Mouse (Mus musculus): ENCODE measurements at regions not wholly inside any gene's neighbourhood (a gene's known extent, or its start where the extent isn't known, plus 50 kb on each side); places are given as distances from the start of the nearest gene placed in this dataset.

GRCm38 (mm10) chr6:127317309-127317708, 129.3 kb upstream of the Parp11 start:
- no peaks in the 10 kb centered on the region for H3K9me3 ChIP-seq (replicated peaks)
- H3K4me3 ChIP-seq (ENCODE audit: low read depth, low read length) = no peak overlapping the region
- ATAC-seq (ENCODE audit: extremely low read depth, insufficient number of reproducible peaks, low FRiP score, poor library complexity, severe bottlenecking) (no peak), DNase-seq (ENCODE audit: low spot score) (no peak)
- H3K4me1 ChIP-seq (ENCODE audit: insufficient read depth, low read depth, low read length) = peaks cover 32% of the 10 kb centered on the region
- H3K27me3 ChIP-seq (ENCODE audit: insufficient read depth, low read length) = peaks cover 27% of the 10 kb centered on the region
- H3K36me3 ChIP-seq (replicated peaks) = no peaks in the 10 kb centered on the region
- TF ChIP-seq GATA1 (IDR thresholded peaks at IDR 0.05; ENCODE audit: borderline replicate concordance, low read length) = no peak

GRCm38 (mm10) chr6:127318746-127319582, 127.7 kb upstream of the Parp11 start:
- Histone ChIP-seq H3K36me3 (replicated peaks) (no peaks in the 10 kb centered on the region), H3K9me3 (replicated peaks) (no peaks in the 10 kb centered on the region), H3K4me1 (ENCODE audit: insufficient read depth, low read depth, low read length) (peaks cover 48% of the 10 kb centered on the region), H3K4me3 (ENCODE audit: low read depth, low read length) (no peak overlapping the region), H3K27me3 (ENCODE audit: insufficient read depth, low read length) (peaks cover 14% of the 10 kb centered on the region)
- TF ChIP-seq TAL1 (conservative IDR thresholded peaks at IDR 0.05; ENCODE audit: low read depth, low read length) (no peak), CTCF (IDR thresholded peaks at IDR 0.05; ENCODE audit: low read depth, low read length) (no peak), POLR2AphosphoS5 (IDR thresholded peaks at IDR 0.05; ENCODE audit: insufficient replicate concordance, low read depth, low read length) (no peak), GATA2 (IDR thresholded peaks at IDR 0.05; ENCODE audit: borderline replicate concordance, low read depth, low read length) (no peak), GATA1 (IDR thresholded peaks at IDR 0.05; ENCODE audit: borderline replicate concordance, low read length) (no peak)
- DNase-seq (ENCODE audit: low spot score) (no peak), ATAC-seq (ENCODE audit: extremely low read depth, insufficient number of reproducible peaks, low FRiP score, poor library complexity, severe bottlenecking) (no peak)

- Histone ChIP-seq H3K4me1 (ENCODE audit: insufficient read depth, low read depth, low read length) (peaks cover 59% of the 10 kb centered on the region), H3K9me3 (replicated peaks) (no peaks in the 10 kb centered on the region), H3K36me3 (replicated peaks) (no peaks in the 10 kb centered on the region), H3K27me3 (ENCODE audit: insufficient read depth, low read length) (peaks cover 11% of the 10 kb centered on the region), H3K4me3 (ENCODE audit: low read depth, low read length) (peak overlapping the region; percentile 17; the same call in 1 of the 2 replicates)
- TF ChIP-seq GATA2 (IDR thresholded peaks at IDR 0.05; ENCODE audit: borderline replicate concordance, low read depth, low read length) (no peak), TAL1 (conservative IDR thresholded peaks at IDR 0.05; ENCODE audit: low read depth, low read length) (no peak), GATA1 (IDR thresholded peaks at IDR 0.05; ENCODE audit: borderline replicate concordance, low read length) (no peak), CTCF (IDR thresholded peaks at IDR 0.05; ENCODE audit: low read depth, low read length) (no peak), POLR2AphosphoS5 (IDR thresholded peaks at IDR 0.05; ENCODE audit: insufficient replicate concordance, low read depth, low read length) (no peak)
- ATAC-seq (ENCODE audit: extremely low read depth, insufficient number of reproducible peaks, low FRiP score, poor library complexity, severe bottlenecking) = no peak
- no peak for DNase-seq (ENCODE audit: low spot score)
These were observed 126.0 kb upstream of the Parp11 start for GRCm38 (mm10) chr6:127320600-127320999.

- H3K4me1 ChIP-seq (ENCODE audit: insufficient read depth, low read depth, low read length) = peaks cover 61% of the 10 kb centered on the region
- ATAC-seq (ENCODE audit: extremely low read depth, insufficient number of reproducible peaks, low FRiP score, poor library complexity, severe bottlenecking) (peak; percentile 85), DNase-seq (ENCODE audit: low spot score) (peak; percentile 60)
- H3K4me3 ChIP-seq (ENCODE audit: low read depth, low read length) = peak overlapping the region; percentile 17; the same call in 1 of the 2 replicates
- no peaks in the 10 kb centered on the region for H3K36me3 ChIP-seq (replicated peaks)
- no peaks in the 10 kb centered on the region for H3K9me3 ChIP-seq (replicated peaks)
- peaks cover 6% of the 10 kb centered on the region; the same call in 1 of the 2 replicates for H3K27me3 ChIP-seq (ENCODE audit: insufficient read depth, low read length)
- TF ChIP-seq GATA1 (IDR thresholded peaks at IDR 0.05; ENCODE audit: borderline replicate concordance, low read length) (no peak), TAL1 (conservative IDR thresholded peaks at IDR 0.05; ENCODE audit: low read depth, low read length) (peak; percentile 79), POLR2AphosphoS5 (IDR thresholded peaks at IDR 0.05; ENCODE audit: insufficient replicate concordance, low read depth, low read length) (no peak), GATA2 (IDR thresholded peaks at IDR 0.05; ENCODE audit: borderline replicate concordance, low read depth, low read length) (no peak)
These were observed 125.6 kb upstream of the Parp11 start for GRCm38 (mm10) chr6:127321031-127321430.

GRCm38 (mm10) chr6:127322398-127322797, 124.2 kb upstream of the Parp11 start:
- no peaks in the 10 kb centered on the region for H3K9me3 ChIP-seq (replicated peaks)
- TF ChIP-seq GATA2 (IDR thresholded peaks at IDR 0.05; ENCODE audit: borderline replicate concordance, low read depth, low read length) = no peak
- TF ChIP-seq TAL1 (conservative IDR thresholded peaks at IDR 0.05; ENCODE audit: low read depth, low read length) = peak; percentile 75
- ATAC-seq (ENCODE audit: extremely low read depth, insufficient number of reproducible peaks, low FRiP score, poor library complexity, severe bottlenecking) (peak; percentile 65), DNase-seq (ENCODE audit: low spot score) (peak; percentile 41)
- H3K27me3 ChIP-seq (ENCODE audit: insufficient read depth, low read length) = 0 out of 2 replicates have a peak, but pooled peaks cover under 1% of the 10 kb centered on the region
- H3K4me3 ChIP-seq (ENCODE audit: low read depth, low read length) = no peak overlapping the region; the same call in 1 of the 2 replicates
- no peaks in the 10 kb centered on the region for H3K36me3 ChIP-seq (replicated peaks)
- H3K4me1 ChIP-seq (ENCODE audit: insufficient read depth, low read depth, low read length) = peaks cover 64% of the 10 kb centered on the region

- peaks cover 59% of the 10 kb centered on the region for H3K4me1 ChIP-seq (ENCODE audit: insufficient read depth, low read depth, low read length)
- DNase-seq (ENCODE audit: low spot score) = no peak
- no peak for ATAC-seq (ENCODE audit: extremely low read depth, insufficient number of reproducible peaks, low FRiP score, poor library complexity, severe bottlenecking)
- H3K9me3 ChIP-seq (replicated peaks) = no peaks in the 10 kb centered on the region
- TF ChIP-seq POLR2AphosphoS5 (IDR thresholded peaks at IDR 0.05; ENCODE audit: insufficient replicate concordance, low read depth, low read length) (no peak), TAL1 (conservative IDR thresholded peaks at IDR 0.05; ENCODE audit: low read depth, low read length) (no peak), CTCF (IDR thresholded peaks at IDR 0.05; ENCODE audit: low read depth, low read length) (no peak), GATA2 (IDR thresholded peaks at IDR 0.05; ENCODE audit: borderline replicate concordance, low read depth, low read length) (no peak), GATA1 (IDR thresholded peaks at IDR 0.05; ENCODE audit: borderline replicate concordance, low read length) (no peak)
- peaks cover 6% of the 10 kb centered on the region; the same call in 1 of the 2 replicates for H3K27me3 ChIP-seq (ENCODE audit: insufficient read depth, low read length)
- H3K4me3 ChIP-seq (ENCODE audit: low read depth, low read length) = no peak overlapping the region
- no peaks in the 10 kb centered on the region for H3K36me3 ChIP-seq (replicated peaks)
These were observed 121.7 kb upstream of the Parp11 start for GRCm38 (mm10) chr6:127324984-127325383.
